Mouse (Mus musculus): Measurements from ENCODE around the gene Uxs1. TPM values are rescaled to one million over a fixed set of nuclear protein-coding genes. Genes with fewer than 3 reads are reported as not detected.

The Uxs1 gene
- polyA plus RNA-seq, 1 experiment from 2014 or later: 22.0 TPM

GRCm38 (mm10) chr1:43732657-43733056 lies 94.9 kb downstream of the Uxs1 start:
- no peaks in the 10 kb centered on the region for H3K9me3 ChIP-seq (ENCODE audit: control insufficient read depth, low read length)
- DNase-seq (ENCODE audit: low spot score) (no peak), ATAC-seq (replicated peaks; ENCODE audit: low FRiP score) (no peak)
- H3K4me2 ChIP-seq (ENCODE audit: low read depth, low read length, severe bottlenecking): no peak overlapping the region
- no peak overlapping the region for H3K4me3 ChIP-seq (ENCODE audit: low read depth, low read length)
- H3K4me1 ChIP-seq (replicated peaks; ENCODE audit: control insufficient read depth, insufficient read depth, low read length): no peaks in the 10 kb centered on the region
- no peaks in the 10 kb centered on the region for H3K27me3 ChIP-seq (ENCODE audit: control insufficient read depth, insufficient read depth, low read length)
- H3K9ac ChIP-seq (ENCODE audit: low read length): no peak overlapping the region
- WGBS: 89% methylated on average over 1 of the region's 1 CpGs
- H3K36me3 ChIP-seq (ENCODE audit: control insufficient read depth, insufficient read depth, low read length): no peaks in the 10 kb centered on the region
- H3K27ac ChIP-seq (ENCODE audit: low read depth, low read length): no peak overlapping the region

- no peak for ATAC-seq (replicated peaks; ENCODE audit: low FRiP score)
- Histone ChIP-seq H3K36me3 (ENCODE audit: control insufficient read depth, insufficient read depth, low read length) (no peaks in the 10 kb centered on the region), H3K27ac (ENCODE audit: low read depth, low read length) (no peak overlapping the region), H3K4me1 (replicated peaks; ENCODE audit: control insufficient read depth, insufficient read depth, low read length) (no peaks in the 10 kb centered on the region), H3K4me2 (ENCODE audit: low read depth, low read length, severe bottlenecking) (no peak overlapping the region), H3K4me3 (ENCODE audit: low read depth, low read length) (no peak overlapping the region), H3K27me3 (ENCODE audit: control insufficient read depth, insufficient read depth, low read length) (no peaks in the 10 kb centered on the region), H3K9ac (ENCODE audit: low read length) (no peak overlapping the region), H3K9me3 (ENCODE audit: control insufficient read depth, low read length) (no peaks in the 10 kb centered on the region)
- WGBS: 85% methylated on average over 4 of the region's 4 CpGs
- no peak for DNase-seq (ENCODE audit: low spot score)
Observed at GRCm38 (mm10) chr1:43732100-43732499, 95.5 kb downstream of the Uxs1 start.

- Histone ChIP-seq H3K36me3 (ENCODE audit: control insufficient read depth, insufficient read depth, low read length) (no peaks in the 10 kb centered on the region), H3K4me2 (ENCODE audit: low read depth, low read length, severe bottlenecking) (no peak within 1 kb of the TSS), H3K9me3 (ENCODE audit: control insufficient read depth, low read length) (no peaks in the 10 kb centered on the region), H3K4me3 (ENCODE audit: low read depth, low read length) (no peak within 1 kb of the TSS), H3K9ac (ENCODE audit: low read length) (no peak within 1 kb of the TSS), H3K27me3 (ENCODE audit: control insufficient read depth, insufficient read depth, low read length) (no peaks in the 10 kb centered on the region), H3K27ac (ENCODE audit: low read depth, low read length) (no peak within 1 kb of the TSS), H3K4me1 (replicated peaks; ENCODE audit: control insufficient read depth, insufficient read depth, low read length) (no peaks in the 10 kb centered on the region)
- no peak for DNase-seq (ENCODE audit: low spot score)
- 67% methylated on average over 16 of the region's 16 CpGs for WGBS
- ATAC-seq (replicated peaks; ENCODE audit: low FRiP score): 0 out of 2 replicates have a peak, but pooled peaks have one; percentile 15
Observed at GRCm38 (mm10) chr1:43730491-43730924, 97.1 kb downstream of the Uxs1 start, which contains the start of gene 1500015O10Rik. TSS of gene 1500015O10Rik (plus strand) at chr1:43730602.

- DNase-seq (ENCODE audit: low spot score): no peak
- Histone ChIP-seq H3K9me3 (ENCODE audit: control insufficient read depth, low read length) (no peaks in the 10 kb centered on the region), H3K9ac (ENCODE audit: low read length) (no peak overlapping the region), H3K4me3 (ENCODE audit: low read depth, low read length) (no peak overlapping the region), H3K36me3 (ENCODE audit: control insufficient read depth, insufficient read depth, low read length) (no peaks in the 10 kb centered on the region), H3K27ac (ENCODE audit: low read depth, low read length) (no peak overlapping the region), H3K27me3 (ENCODE audit: control insufficient read depth, insufficient read depth, low read length) (no peaks in the 10 kb centered on the region), H3K4me2 (ENCODE audit: low read depth, low read length, severe bottlenecking) (no peak overlapping the region), H3K4me1 (replicated peaks; ENCODE audit: control insufficient read depth, insufficient read depth, low read length) (no peaks in the 10 kb centered on the region)
- no peak for ATAC-seq (replicated peaks; ENCODE audit: low FRiP score)
- 57% methylated on average over 1 of the region's 1 CpGs for WGBS
Observed at GRCm38 (mm10) chr1:43722459-43722858, 105.1 kb downstream of the Uxs1 start.

- H3K9me3 ChIP-seq (ENCODE audit: control insufficient read depth, low read length): no peaks in the 10 kb centered on the region
- H3K4me3 ChIP-seq (ENCODE audit: low read depth, low read length): no peak overlapping the region
- no peak overlapping the region for H3K27ac ChIP-seq (ENCODE audit: low read depth, low read length)
- H3K36me3 ChIP-seq (ENCODE audit: control insufficient read depth, insufficient read depth, low read length): no peaks in the 10 kb centered on the region
- no peaks in the 10 kb centered on the region for H3K4me1 ChIP-seq (replicated peaks; ENCODE audit: control insufficient read depth, insufficient read depth, low read length)
- no peak overlapping the region for H3K9ac ChIP-seq (ENCODE audit: low read length)
- no peaks in the 10 kb centered on the region for H3K27me3 ChIP-seq (ENCODE audit: control insufficient read depth, insufficient read depth, low read length)
- 83% methylated on average over 2 of the region's 2 CpGs for WGBS
- DNase-seq (ENCODE audit: low spot score) (no peak), ATAC-seq (replicated peaks; ENCODE audit: low FRiP score) (no peak)
- no peak overlapping the region for H3K4me2 ChIP-seq (ENCODE audit: low read depth, low read length, severe bottlenecking)
Observed at GRCm38 (mm10) chr1:43718793-43719192, 108.8 kb downstream of the Uxs1 start.

GRCm38 (mm10) chr1:43717967-43718366 lies 109.6 kb downstream of the Uxs1 start:
- WGBS: 82% methylated on average over 7 of the region's 7 CpGs
- no peak overlapping the region for H3K4me3 ChIP-seq (ENCODE audit: low read depth, low read length)
- ATAC-seq (replicated peaks; ENCODE audit: low FRiP score): no peak

GRCm38 (mm10) chr1:43714841-43715240 lies 112.8 kb downstream of the Uxs1 start:
- no peak for DNase-seq (ENCODE audit: low spot score)
- WGBS: 95% methylated on average over 2 of the region's 2 CpGs
- no peak overlapping the region for H3K4me3 ChIP-seq (ENCODE audit: low read depth, low read length)
- no peaks in the 10 kb centered on the region for H3K36me3 ChIP-seq (ENCODE audit: control insufficient read depth, insufficient read depth, low read length)
- no peak overlapping the region for H3K4me2 ChIP-seq (ENCODE audit: low read depth, low read length, severe bottlenecking)
- H3K9ac ChIP-seq (ENCODE audit: low read length): no peak overlapping the region
- H3K27ac ChIP-seq (ENCODE audit: low read depth, low read length): no peak overlapping the region
- H3K9me3 ChIP-seq (ENCODE audit: control insufficient read depth, low read length): no peaks in the 10 kb centered on the region
- no peaks in the 10 kb centered on the region for H3K4me1 ChIP-seq (replicated peaks; ENCODE audit: control insufficient read depth, insufficient read depth, low read length)
- no peaks in the 10 kb centered on the region for H3K27me3 ChIP-seq (ENCODE audit: control insufficient read depth, insufficient read depth, low read length)
- no peak for ATAC-seq (replicated peaks; ENCODE audit: low FRiP score)

More at GRCm38 (mm10) chr1:43717967-43718366, 109.6 kb downstream of the Uxs1 start:
- Histone ChIP-seq H3K9me3 (ENCODE audit: control insufficient read depth, low read length) (no peaks in the 10 kb centered on the region), H3K4me1 (replicated peaks; ENCODE audit: control insufficient read depth, insufficient read depth, low read length) (no peaks in the 10 kb centered on the region), H3K36me3 (ENCODE audit: control insufficient read depth, insufficient read depth, low read length) (no peaks in the 10 kb centered on the region), H3K9ac (ENCODE audit: low read length) (no peak overlapping the region), H3K27me3 (ENCODE audit: control insufficient read depth, insufficient read depth, low read length) (no peaks in the 10 kb centered on the region), H3K27ac (ENCODE audit: low read depth, low read length) (no peak overlapping the region), H3K4me2 (ENCODE audit: low read depth, low read length, severe bottlenecking) (no peak overlapping the region)
- no peak for DNase-seq (ENCODE audit: low spot score)

GRCm38 (mm10) chr1:43698577-43699000 lies 129.0 kb downstream of the Uxs1 start:
- H3K9ac ChIP-seq (ENCODE audit: low read length): no peak overlapping the region
- ATAC-seq (replicated peaks; ENCODE audit: low FRiP score) (peak; percentile 86), DNase-seq (ENCODE audit: low spot score) (peak; percentile 54)
- no peak overlapping the region for H3K4me3 ChIP-seq (ENCODE audit: low read depth, low read length)
- no peaks in the 10 kb centered on the region for H3K36me3 ChIP-seq (ENCODE audit: control insufficient read depth, insufficient read depth, low read length)
- H3K4me2 ChIP-seq (ENCODE audit: low read depth, low read length, severe bottlenecking): no peak overlapping the region
- no peak overlapping the region for H3K27ac ChIP-seq (ENCODE audit: low read depth, low read length)
- no peaks in the 10 kb centered on the region for H3K4me1 ChIP-seq (replicated peaks; ENCODE audit: control insufficient read depth, insufficient read depth, low read length)
- 13% methylated on average over 4 of the region's 4 CpGs for WGBS
- H3K9me3 ChIP-seq (ENCODE audit: control insufficient read depth, low read length): no peaks in the 10 kb centered on the region
- H3K27me3 ChIP-seq (ENCODE audit: control insufficient read depth, insufficient read depth, low read length): no peaks in the 10 kb centered on the region

All from forebrain, embryonic 11.5 days (tissue).